Mouse (Mus musculus) liver, embryonic 15.5 days (tissue): ENCODE data around the gene Vps52. TPM values are rescaled to one million over a fixed set of nuclear protein-coding genes. Genes with fewer than 3 reads are reported as not detected.
"Not testable (repeated sequence)": the region's sequence is repeated elsewhere in the genome, so short reads cannot be mapped to it uniquely, and the experiment has no call there.

Experiments used
- ATAC-seq: fragments of 200-750 bp; cut with Nextera tagmentation; 2 replicates; pipeline ENCODE4 v1.8.0; 2017; ENCODE audit warnings: moderate number of reproducible peaks, mild to moderate bottlenecking, moderate library complexity; ENCODE audit not compliant: insufficient read depth
- H3K27ac ChIP-seq: fragments of 300-500 bp; sonication (generic); replicated peaks from 2 replicates; pipeline ENCODE4 v1.5.1; 2015; ENCODE audit warnings: mild to moderate bottlenecking, inconsistent platforms
- H3K27me3 ChIP-seq: fragments of 300-500 bp; sonication (generic); 2 replicates; pipeline ENCODE4 v1.6.1; 2015; ENCODE audit warnings: mild to moderate bottlenecking, inconsistent platforms
- H3K36me3 ChIP-seq: fragments of 300-500 bp; sonication (generic); replicated peaks from 2 replicates; pipeline ENCODE4 v1.6.1; 2015; ENCODE audit warnings: moderate library complexity, mild to moderate bottlenecking, inconsistent platforms
- H3K4me1 ChIP-seq: fragments of 300-500 bp; sonication (generic); replicated peaks from 2 replicates; pipeline ENCODE4 v1.6.1; 2015; ENCODE audit warnings: inconsistent platforms
- H3K4me2 ChIP-seq: fragments of 300-500 bp; sonication (generic); 2 replicates; pipeline ENCODE4 v1.6.1; 2015; ENCODE audit warnings: moderate library complexity, mild to moderate bottlenecking, inconsistent platforms
- H3K4me3 ChIP-seq: fragments of 300-500 bp; sonication (generic); replicated peaks from 2 replicates; pipeline ENCODE4 v1.5.1; 2015; ENCODE audit warnings: mild to moderate bottlenecking, inconsistent platforms
- H3K9ac ChIP-seq: fragments of 300-500 bp; sonication (generic); 2 replicates; pipeline ENCODE4 v1.6.1; 2015; ENCODE audit warnings: moderate library complexity, mild to moderate bottlenecking, inconsistent platforms
- H3K9me3 ChIP-seq: fragments of 300-500 bp; sonication (generic); replicated peaks from 2 replicates; pipeline ENCODE4 v1.6.1; 2016; ENCODE audit warnings: inconsistent platforms
- WGBS: fragments of 180-500 bp; shearing (Covaris S2); methylation state at CpG from one replicate; pipeline ENCODE4 v1.1.7; 2015; ENCODE audit warnings: mixed read lengths; ENCODE audit not compliant: insufficient replicate concordance; 5-methylcytosine and 5-hydroxymethylcytosine counted together
- polyA plus RNA-seq: library from polyadenylated mRNA; unstranded; fragments of >200 nt; fragmentation: Nextera tagmentation; extraction: Ambion mirVana; gene quantifications from 2 replicates; pipeline ENCODE4 v1.2.1, GENCODE M21; 2015

The Vps52 gene
- polyA plus RNA-seq, 1 experiment from 2014 or later: 23.3 TPM

- peak overlapping the region; percentile 67; the same call in 1 of the 2 replicates for H3K4me3 ChIP-seq
Observed at GRCm38 (mm10) chr17:33998697-33999096, 43.1 kb downstream of the Vps52 start.

GRCm38 (mm10) chr17:33999341-34000149 is 43.9 kb downstream of the Vps52 start:
- Histone ChIP-seq H3K27me3 (peaks cover 32% of the 10 kb centered on the region), H3K9me3 (no peaks in the 10 kb centered on the region), H3K4me2 (peak overlapping the region; percentile 97), H3K4me3 (peak overlapping the region; percentile 67), H3K9ac (peak overlapping the region; percentile 59), H3K27ac (peak overlapping the region; percentile 41; the same call in 1 of the 2 replicates), H3K4me1 (peaks cover 19% of the 10 kb centered on the region), H3K36me3 (peaks cover 11% of the 10 kb centered on the region)
- under 1% methylated on average over 87 of the region's 87 CpGs for WGBS
- peak; percentile 42 for ATAC-seq

More at GRCm38 (mm10) chr17:33998697-33999096, 43.1 kb downstream of the Vps52 start:
- H3K4me2 ChIP-seq: peak overlapping the region; percentile 97
- not testable (repeated sequence) for ATAC-seq, H3K9ac ChIP-seq, H3K27ac ChIP-seq, H3K9me3 ChIP-seq
- peaks cover 11% of the 10 kb centered on the region for H3K36me3 ChIP-seq
- H3K27me3 ChIP-seq: peaks cover 32% of the 10 kb centered on the region
- 38% methylated on average over 5 of the region's 5 CpGs for WGBS
- H3K4me1 ChIP-seq: peaks cover 19% of the 10 kb centered on the region

GRCm38 (mm10) chr17:34000150-34000537 is 44.5 kb downstream of the Vps52 start, which contains the start of gene H2-K1:
Gene H2-K1, minus strand, starts transcription at chr17:34000347.
- peaks cover 19% of the 10 kb centered on the region for H3K4me1 ChIP-seq
- peak within 1 kb of the TSS; percentile 97 for H3K4me2 ChIP-seq
- H3K4me3 ChIP-seq: peak within 1 kb of the TSS; percentile 67
- peak; percentile 86 for ATAC-seq
- H3K27ac ChIP-seq: peak within 1 kb of the TSS; percentile 41; the same call in 1 of the 2 replicates
- H3K36me3 ChIP-seq: peaks cover 11% of the 10 kb centered on the region
- under 1% methylated on average over 30 of the region's 30 CpGs for WGBS
- H3K9ac ChIP-seq: peak within 1 kb of the TSS; percentile 59
- peaks cover 32% of the 10 kb centered on the region for H3K27me3 ChIP-seq
- no peaks in the 10 kb centered on the region for H3K9me3 ChIP-seq

- Histone ChIP-seq H3K4me2 (peak overlapping the region; percentile 97), H3K4me1 (peaks cover 19% of the 10 kb centered on the region), H3K27me3 (peaks cover 36% of the 10 kb centered on the region), H3K4me3 (peak overlapping the region; percentile 67)
- H3K27ac ChIP-seq, H3K9ac ChIP-seq, H3K9me3 ChIP-seq, H3K36me3 ChIP-seq, ATAC-seq: not testable (repeated sequence)
- WGBS: 55% methylated on average over 2 of the region's 2 CpGs
Observed at GRCm38 (mm10) chr17:34000796-34001195, 45.2 kb downstream of the Vps52 start.

- H3K27ac ChIP-seq: no peak overlapping the region
- no peak overlapping the region for H3K4me2 ChIP-seq
- ATAC-seq: no peak
- 2% methylated on average over 5 of the region's 5 CpGs for whole genome bisulfite sequencing
- no peaks in the 10 kb centered on the region for H3K9me3 ChIP-seq
- peaks cover 36% of the 10 kb centered on the region for H3K27me3 ChIP-seq
- no peak overlapping the region for H3K9ac ChIP-seq
- peaks cover 19% of the 10 kb centered on the region for H3K4me1 ChIP-seq
- H3K36me3 ChIP-seq: no peaks in the 10 kb centered on the region
- no peak overlapping the region for H3K4me3 ChIP-seq
Observed at GRCm38 (mm10) chr17:34003426-34003825, 47.8 kb downstream of the Vps52 start.

GRCm38 (mm10) chr17:34006570-34006969 is 51.0 kb downstream of the Vps52 start:
- Histone ChIP-seq H3K27ac (no peak overlapping the region), H3K4me2 (no peak overlapping the region), H3K4me1 (no peaks in the 10 kb centered on the region), H3K36me3 (no peaks in the 10 kb centered on the region), H3K9me3 (no peaks in the 10 kb centered on the region), H3K27me3 (peaks cover 9% of the 10 kb centered on the region), H3K9ac (no peak overlapping the region), H3K4me3 (no peak overlapping the region)
- WGBS: 26% methylated on average over 2 of the region's 2 CpGs
- ATAC-seq: no peak

GRCm38 (mm10) chr17:34010156-34010555 is 54.5 kb downstream of the Vps52 start:
- 65% methylated on average over 5 of the region's 5 CpGs for WGBS

GRCm38 (mm10) chr17:34013436-34013835 is 57.8 kb downstream of the Vps52 start:
- H3K4me2 ChIP-seq: no peak overlapping the region
- no peaks in the 10 kb centered on the region for H3K4me1 ChIP-seq
- WGBS: 87% methylated on average over 8 of the region's 8 CpGs
- H3K27ac ChIP-seq: no peak overlapping the region
- no peaks in the 10 kb centered on the region for H3K36me3 ChIP-seq
- no peak for ATAC-seq
- H3K27me3 ChIP-seq: no peaks in the 10 kb centered on the region
- no peak overlapping the region for H3K9ac ChIP-seq
- H3K4me3 ChIP-seq: no peak overlapping the region
- H3K9me3 ChIP-seq: no peaks in the 10 kb centered on the region

More at GRCm38 (mm10) chr17:34010156-34010555, 54.5 kb downstream of the Vps52 start:
- H3K36me3 ChIP-seq: no peaks in the 10 kb centered on the region
- 0 out of 2 replicates have a peak, but pooled peaks cover 4% of the 10 kb centered on the region for H3K27me3 ChIP-seq
- no peak for ATAC-seq
- H3K9me3 ChIP-seq: no peaks in the 10 kb centered on the region
- no peaks in the 10 kb centered on the region for H3K4me1 ChIP-seq
- no peak overlapping the region for H3K9ac ChIP-seq
- no peak overlapping the region for H3K4me2 ChIP-seq
- no peak overlapping the region for H3K4me3 ChIP-seq
- no peak overlapping the region for H3K27ac ChIP-seq

Other genes starting within 250 kb of the Vps52 start
- gene March2, start 237.1 kb upstream of the Vps52 start, polyA plus RNA-seq: 274 and 311 TPM in 2 replicates
- 111 and 116 TPM in 2 replicates for gene Rab11b, start 195.3 kb upstream of the Vps52 start, polyA plus RNA-seq
- 23.0 and 27.6 TPM in 2 replicates for gene Angptl4, start 174.0 kb upstream of the Vps52 start, polyA plus RNA-seq
- gene Kank3, start 145.3 kb upstream of the Vps52 start, polyA plus RNA-seq: 10.4 and 12.8 TPM in 2 replicates
- 356 and 444 TPM in 2 replicates for gene Rps28, start 131.2 kb upstream of the Vps52 start, polyA plus RNA-seq
- gene Ndufa7, start 131.2 kb upstream of the Vps52 start, polyA plus RNA-seq: 240 and 251 TPM in 2 replicates
- gene Cd320, start 112.7 kb upstream of the Vps52 start, polyA plus RNA-seq: 14.4 and 14.7 TPM in 2 replicates
- gene Gm7029, start 82.0 kb upstream of the Vps52 start, polyA plus RNA-seq: not detected in 2 replicates
- gene Kifc1, start 65.2 kb upstream of the Vps52 start, polyA plus RNA-seq: 7.5 and 8.3 TPM in 2 replicates
- gene Platr17, start 50.7 kb upstream of the Vps52 start, polyA plus RNA-seq: 0.35 and 0.38 TPM in 2 replicates
- gene Daxx, start 46.4 kb upstream of the Vps52 start, polyA plus RNA-seq: 18.7 and 20.4 TPM in 2 replicates
- gene Tapbp, start 39.9 kb upstream of the Vps52 start, polyA plus RNA-seq: 33.3 and 35.7 TPM in 2 replicates
- 8.2 and 9.8 TPM in 2 replicates for gene Zbtb22, start 39.9 kb upstream of the Vps52 start, polyA plus RNA-seq
- gene Rgl2, start 26.3 kb upstream of the Vps52 start, polyA plus RNA-seq: 8.2 and 10.2 TPM in 2 replicates
- 89.6 and 96.8 TPM in 2 replicates for gene Pfdn6, start 15.5 kb upstream of the Vps52 start, polyA plus RNA-seq
- gene Wdr46, start 15.2 kb upstream of the Vps52 start, polyA plus RNA-seq: 18.4 and 19.3 TPM in 2 replicates
- gene B3galt4, start 4.3 kb upstream of the Vps52 start, polyA plus RNA-seq: 2.4 and 2.5 TPM in 2 replicates
- 939 and 1,010 TPM in 2 replicates for gene Rps18, start 189 bp downstream of the Vps52 start, polyA plus RNA-seq
- 123 and 165 TPM in 2 replicates for gene H2-K1, start 44.5 kb downstream of the Vps52 start, polyA plus RNA-seq
- 5.5 and 7.2 TPM in 2 replicates for gene Ring1, start 68.9 kb downstream of the Vps52 start, polyA plus RNA-seq
- gene H2-Ke6, start 72.2 kb downstream of the Vps52 start, polyA plus RNA-seq: 30.7 and 37.0 TPM in 2 replicates
- gene Slc39a7, start 75.9 kb downstream of the Vps52 start, polyA plus RNA-seq: 56.3 and 68.5 TPM in 2 replicates
- 16.7 and 19.3 TPM in 2 replicates for gene Rxrb, start 76.0 kb downstream of the Vps52 start, polyA plus RNA-seq
- 0.59 and 0.79 TPM in 2 replicates for gene Col11a2, start 83.6 kb downstream of the Vps52 start, polyA plus RNA-seq
- 0.17 and 0.40 TPM in 2 replicates for gene H2-Oa, start 136.5 kb downstream of the Vps52 start, polyA plus RNA-seq
- gene H2-DMa, start 163.7 kb downstream of the Vps52 start, polyA plus RNA-seq: 6.4 TPM in 2 replicates
- 37.8 and 40.1 TPM in 2 replicates for gene Brd2, start 166.8 kb downstream of the Vps52 start, polyA plus RNA-seq
- gene H2-DMb2, start 187.5 kb downstream of the Vps52 start, polyA plus RNA-seq: 0.54 and 1.0 TPM in 2 replicates
- 1.6 and 1.7 TPM in 2 replicates for gene H2-DMb1, start 197.3 kb downstream of the Vps52 start, polyA plus RNA-seq
- 4.2 and 4.8 TPM in 2 replicates for gene Tap1, start 231.7 kb downstream of the Vps52 start, polyA plus RNA-seq
- gene Psmb9, start 232.0 kb downstream of the Vps52 start, polyA plus RNA-seq: 10.6 and 11.2 TPM in 2 replicates
- gene Psmb8, start 241.9 kb downstream of the Vps52 start, polyA plus RNA-seq: 21.9 and 22.8 TPM in 2 replicates
- 7.2 and 7.4 TPM in 2 replicates for gene Tap2, start 247.7 kb downstream of the Vps52 start, polyA plus RNA-seq